ENCODE assay signal across 9 mouse cellular contexts in the genomic region with DNA sequence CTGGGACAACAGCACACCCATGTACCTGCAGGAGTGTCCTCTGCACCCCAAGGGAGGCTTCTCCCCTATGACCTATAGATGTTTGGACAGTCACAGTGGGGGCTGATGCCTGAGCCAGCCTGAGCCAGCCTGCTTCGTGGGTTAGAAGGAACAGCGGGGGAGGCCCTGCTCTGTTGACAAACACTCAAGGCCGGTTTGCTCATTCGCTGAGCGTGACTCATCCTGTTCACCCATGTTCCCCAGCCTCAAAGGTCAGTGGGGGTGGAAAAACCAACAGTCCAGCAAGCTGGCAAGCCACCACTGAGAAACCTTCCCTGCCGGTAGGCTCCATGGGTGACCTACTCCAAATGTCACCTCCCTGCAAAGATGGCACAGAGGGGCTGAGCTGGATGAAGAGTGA. TPM values are rescaled to one million over a fixed set of nuclear protein-coding genes. Genes with fewer than 3 reads are reported as not detected.
DNase-seq lines count a peak whose midpoint lies in the region; ATAC-seq and TF ChIP-seq lines count a peak whose summit lies in the region.
"Had no signal": no experiment of that assay in that cellular context is flagged by ENCODE, and none has a peak within 500 bp of the region (broad histone marks: within the 10 kb centered on the region; RNA-seq: fewer than 3 reads in every experiment).

No protein-coding gene starts in this region.

- H3K27me3 ChIP-seq in heart, embryonic 10.5 days (ENCODE audit: insufficient read depth, poor library complexity, severe bottlenecking), result no peaks in the 10 kb centered on the region
- H3K27me3 ChIP-seq: heart, embryonic 15.5 days; midbrain, embryonic 12.5 days had no signal

- TF ChIP-seq POLR2A in bone marrow macrophage, adult 2 months (IDR thresholded peaks at IDR 0.05; ENCODE audit: borderline replicate concordance, low read depth, low read length), result no peak

- whole genome bisulfite sequencing in heart, embryonic 10.5 days, result 55% methylated on average over 6 of the region's 6 CpGs

- no peak for TF ChIP-seq CTCF in bone marrow macrophage, adult 2 months (IDR thresholded peaks at IDR 0.05; ENCODE audit: low read depth, low read length)

- H3K4me3 ChIP-seq in bone marrow macrophage, adult 2 months (ENCODE audit: insufficient read depth, low read length), result no peak overlapping the region
- H3K4me3 ChIP-seq in heart, embryonic 10.5 days, result no peak overlapping the region
- H3K4me3 ChIP-seq: heart, embryonic 15.5 days; midbrain, embryonic 12.5 days had no signal

- peak; percentile 90 for DNase-seq in adipocyte (ENCODE audit: low spot score)
- peak; percentile 44 to 86 for DNase-seq in kidney, postnatal 25 days
- no peak for DNase-seq in frontal cortex, postnatal 14 days (ENCODE audit: low spot score in 2 of 2)
- DNase-seq in heart, embryonic 10.5 days (ENCODE audit: low spot score), result no peak
- no peak for DNase-seq in right cerebral cortex, postnatal 10 days (ENCODE audit: low spot score in 2 of 2)

- peak; percentile 18; the same call in 1 of the 2 replicates for ATAC-seq in neutrophil, adult 5-6 weeks (ENCODE audit: extremely low read depth, insufficient number of reproducible peaks, low FRiP score, poor library complexity, severe bottlenecking)

- H3K4me1 ChIP-seq in bone marrow macrophage, adult 2 months (ENCODE audit: control insufficient read depth, insufficient read depth, low read length), result peaks cover 55% of the 10 kb centered on the region
- H3K4me1 ChIP-seq in heart, embryonic 10.5 days, result peaks cover 11% of the 10 kb centered on the region
- H3K4me1 ChIP-seq: midbrain, embryonic 12.5 days had no signal

- H3K9me3 ChIP-seq in heart, embryonic 10.5 days, result no peaks in the 10 kb centered on the region
- H3K9me3 ChIP-seq: heart, embryonic 15.5 days; midbrain, embryonic 12.5 days had no signal

- no peaks in the 10 kb centered on the region for H3K36me3 ChIP-seq in heart, embryonic 10.5 days
- H3K36me3 ChIP-seq: heart, embryonic 15.5 days had no signal

- peak overlapping the region; percentile 68 for H3K27ac ChIP-seq in bone marrow macrophage, adult 2 months (ENCODE audit: insufficient read depth, low read depth, low read length)
- no peak overlapping the region for H3K27ac ChIP-seq in heart, embryonic 10.5 days
- H3K27ac ChIP-seq: heart, embryonic 15.5 days; midbrain, embryonic 12.5 days had no signal

RNA-seq across cellular contexts. Expression of a gene that starts 32.0 kb away (rescaled TPM):
- polyA plus RNA-seq in bone marrow macrophage, adult 2 months (2012; ENCODE audit: insufficient read depth, insufficient read length, missing spikeins), result 59.0 and 63.3 TPM in 2 replicates
- 40.7 and 43.1 TPM in 2 replicates for total RNA-seq in neutrophil, adult 5-6 weeks (2017)
- polyA plus RNA-seq in heart, embryonic 10.5 days (2016; fragmentation: Nextera tagmentation; extraction: Ambion mirVana), result 8.4 and 11.3 TPM in 2 replicates

Comparison
In these comparisons a context has a peak if more than half of its experiments do, and no peak if none do; other contexts are left out.
1. DNase-seq: peak in adipocyte (single experiment) and kidney, postnatal 25 days (2 of 2); none in frontal cortex, postnatal 14 days (0 of 2), heart, embryonic 10.5 days (single experiment) and right cerebral cortex, postnatal 10 days (0 of 2).